ENCODE assay signal across 8 mouse cellular contexts in genomic region chr17:50331171-50332011, GRCm38 (mm10). TPM values are rescaled to one million over a fixed set of nuclear protein-coding genes. Genes with fewer than 3 reads are reported as not detected.
DNase-seq lines count a peak whose midpoint lies in the region.

No protein-coding gene starts in this region.

- WGBS in embryonic facial prominence, embryonic 10.5 days, result 82% methylated on average over 8 of the region's 8 CpGs

- H3K4me1 ChIP-seq in embryonic facial prominence, embryonic 10.5 days, result peaks cover 14% of the 10 kb centered on the region

- peak overlapping the region; percentile 63 for H3K27ac ChIP-seq in embryonic facial prominence, embryonic 10.5 days (replicated peaks)

- peak; percentile 16 for DNase-seq in ES-CJ7 (ENCODE audit: low read depth, low spot score)
- DNase-seq in embryonic facial prominence, embryonic 10.5 days (ENCODE audit: low spot score), result no peak
- DNase-seq in kidney, adult 18-20 months, result peak; percentile 5
- DNase-seq in lung, postnatal 36 days, result peak; percentile 47
- no peak for DNase-seq in layer of hippocampus, postnatal 14 days (ENCODE audit: low spot score in 2 of 2)
- DNase-seq in Muller cell, postnatal 12 days (ENCODE audit: inconsistent ontology term), result no peak
- no peak for DNase-seq in urinary bladder, postnatal 4 days (ENCODE audit: low spot score in 2 of 2)
- no peak for DNase-seq in left cerebral cortex, adult 9 months (ENCODE audit: low spot score in 2 of 2)

- H3K9me3 ChIP-seq in embryonic facial prominence, embryonic 10.5 days, result no peaks in the 10 kb centered on the region

- H3K4me3 ChIP-seq in embryonic facial prominence, embryonic 10.5 days, result no peak overlapping the region

- no peaks in the 10 kb centered on the region for H3K36me3 ChIP-seq in embryonic facial prominence, embryonic 10.5 days (replicated peaks)

- H3K27me3 ChIP-seq in embryonic facial prominence, embryonic 10.5 days (replicated peaks; ENCODE audit: low read depth, poor library complexity, severe bottlenecking), result no peaks in the 10 kb centered on the region

RNA-seq across cellular contexts. Expression of gene Dazl, which starts 38.0 kb away (rescaled TPM):
- 0.52 TPM in 1 of 2 replicates, not detected in the other for polyA plus RNA-seq in embryonic facial prominence, embryonic 10.5 days (2016; fragmentation: Nextera tagmentation; extraction: Ambion mirVana)
- total RNA-seq in layer of hippocampus, postnatal 14 days (2021), result 1 to 10 TPM; 1.8 to 2.6 TPM

Comparison
In these comparisons a context has a peak if more than half of its experiments do, and no peak if none do; other contexts are left out.
1. DNase-seq: peak in ES-CJ7 (single experiment), kidney, adult 18-20 months (single experiment) and lung, postnatal 36 days (single experiment); none in embryonic facial prominence, embryonic 10.5 days (single experiment), layer of hippocampus, postnatal 14 days (0 of 2), Muller cell, postnatal 12 days (single experiment), urinary bladder, postnatal 4 days (0 of 2) and left cerebral cortex, adult 9 months (0 of 2).